Mouse (Mus musculus): ENCODE data around the gene Tbx21. TPM values are rescaled to one million over a fixed set of nuclear protein-coding genes. Genes with fewer than 3 reads are reported as not detected.
A peak's percentile ranks its signal among the peaks of the same experiment; 100 is the strongest.

Tbx21 gene
- polyA plus RNA-seq, 1 experiment from 2014 or later, result 0.37 TPM

- Histone ChIP-seq H3K4me1 (peaks cover 52% of the 10 kb centered on the region), H3K27ac (peak overlapping the region; percentile 80), H3K27me3 (ENCODE audit: poor library complexity, severe bottlenecking) (peaks cover 79% of the 10 kb centered on the region), H3K36me3 (replicated peaks) (no peaks in the 10 kb centered on the region), H3K9me3 (no peaks in the 10 kb centered on the region), H3K4me3 (peak overlapping the region; percentile 64)
- DNase-seq (ENCODE audit: extremely low spot score, low spot score), result no peak
- whole genome bisulfite sequencing, result 4% methylated on average over 32 of the region's 32 CpGs
These were observed 11.7 kb upstream of the Tbx21 start for GRCm38 (mm10) chr11:97126645-97127468.

GRCm38 (mm10) chr11:97124266-97125036 lies 9.3 kb upstream of the Tbx21 start:
- Histone ChIP-seq H3K27ac (no peak overlapping the region), H3K4me1 (peaks cover 69% of the 10 kb centered on the region), H3K36me3 (replicated peaks) (no peaks in the 10 kb centered on the region), H3K9me3 (no peaks in the 10 kb centered on the region), H3K4me3 (no peak overlapping the region), H3K27me3 (ENCODE audit: poor library complexity, severe bottlenecking) (peaks cover 73% of the 10 kb centered on the region)
- no peak for DNase-seq (ENCODE audit: extremely low spot score, low spot score)
- 64% methylated on average over 10 of the region's 10 CpGs for WGBS

GRCm38 (mm10) chr11:97123282-97123890 lies 8.3 kb upstream of the Tbx21 start:
- Histone ChIP-seq H3K4me1 (peaks cover 74% of the 10 kb centered on the region), H3K27ac (0 out of 2 replicates have a peak overlapping the region, but pooled peaks have one; percentile 63), H3K4me3 (peak overlapping the region; percentile 8; the same call in 1 of the 2 replicates), H3K27me3 (ENCODE audit: poor library complexity, severe bottlenecking) (peaks cover 73% of the 10 kb centered on the region), H3K9me3 (no peaks in the 10 kb centered on the region), H3K36me3 (replicated peaks) (no peaks in the 10 kb centered on the region)
- no peak for DNase-seq (ENCODE audit: extremely low spot score, low spot score)
- WGBS, result 24% methylated on average over 11 of the region's 11 CpGs

- H3K4me3 ChIP-seq, result no peak overlapping the region
- peaks cover 73% of the 10 kb centered on the region for H3K27me3 ChIP-seq (ENCODE audit: poor library complexity, severe bottlenecking)
- WGBS, result 55% methylated on average over 3 of the region's 3 CpGs
- DNase-seq (ENCODE audit: extremely low spot score, low spot score), result no peak
- no peaks in the 10 kb centered on the region for H3K9me3 ChIP-seq
- H3K36me3 ChIP-seq (replicated peaks), result no peaks in the 10 kb centered on the region
- H3K27ac ChIP-seq, result peak overlapping the region; percentile 56
- peaks cover 56% of the 10 kb centered on the region for H3K4me1 ChIP-seq
These were observed 5.5 kb upstream of the Tbx21 start for GRCm38 (mm10) chr11:97120641-97121040.

GRCm38 (mm10) chr11:97120221-97120620 lies 5.1 kb upstream of the Tbx21 start:
- no peaks in the 10 kb centered on the region for H3K36me3 ChIP-seq (replicated peaks)
- H3K27me3 ChIP-seq (ENCODE audit: poor library complexity, severe bottlenecking), result peaks cover 73% of the 10 kb centered on the region
- H3K9me3 ChIP-seq, result no peaks in the 10 kb centered on the region
- WGBS, result 55% methylated on average over 10 of the region's 10 CpGs
- H3K4me3 ChIP-seq, result no peak overlapping the region
- peaks cover 56% of the 10 kb centered on the region for H3K4me1 ChIP-seq
- DNase-seq (ENCODE audit: extremely low spot score, low spot score), result no peak
- peak overlapping the region; percentile 25; the same call in 1 of the 2 replicates for H3K27ac ChIP-seq

GRCm38 (mm10) chr11:97115797-97116196 lies 666 bp upstream of the Tbx21 start:
- no peak overlapping the region for H3K27ac ChIP-seq
- peaks cover 90% of the 10 kb centered on the region for H3K27me3 ChIP-seq (ENCODE audit: poor library complexity, severe bottlenecking)
- H3K36me3 ChIP-seq (replicated peaks), result no peaks in the 10 kb centered on the region
- no peaks in the 10 kb centered on the region for H3K9me3 ChIP-seq
- WGBS, result 9% methylated on average over 11 of the region's 11 CpGs
- H3K4me3 ChIP-seq, result peak overlapping the region; percentile 55
- DNase-seq (ENCODE audit: extremely low spot score, low spot score), result no peak
- peaks cover 47% of the 10 kb centered on the region for H3K4me1 ChIP-seq

GRCm38 (mm10) chr11:97112519-97113125 lies 2.5 kb downstream of the Tbx21 start:
- Histone ChIP-seq H3K9me3 (no peaks in the 10 kb centered on the region), H3K4me1 (peaks cover 25% of the 10 kb centered on the region), H3K36me3 (replicated peaks) (no peaks in the 10 kb centered on the region), H3K27me3 (ENCODE audit: poor library complexity, severe bottlenecking) (peaks cover 70% of the 10 kb centered on the region), H3K27ac (no peak overlapping the region), H3K4me3 (no peak overlapping the region)
- WGBS, result 76% methylated on average over 9 of the region's 9 CpGs
- no peak for DNase-seq (ENCODE audit: extremely low spot score, low spot score)

GRCm38 (mm10) chr11:97108976-97109375 lies 6.2 kb downstream of the Tbx21 start:
- H3K9me3 ChIP-seq, result no peaks in the 10 kb centered on the region
- no peaks in the 10 kb centered on the region for H3K36me3 ChIP-seq (replicated peaks)
- WGBS, result 84% methylated on average over 16 of the region's 16 CpGs
- H3K4me1 ChIP-seq, result peaks cover 5% of the 10 kb centered on the region
- no peak overlapping the region for H3K4me3 ChIP-seq
- no peak overlapping the region for H3K27ac ChIP-seq
- DNase-seq (ENCODE audit: extremely low spot score, low spot score), result no peak
- H3K27me3 ChIP-seq (ENCODE audit: poor library complexity, severe bottlenecking), result peaks cover 34% of the 10 kb centered on the region

- Histone ChIP-seq H3K36me3 (replicated peaks) (no peaks in the 10 kb centered on the region), H3K4me1 (peaks cover 1% of the 10 kb centered on the region; the same call in 1 of the 2 replicates), H3K9me3 (no peaks in the 10 kb centered on the region), H3K4me3 (no peak overlapping the region), H3K27me3 (ENCODE audit: poor library complexity, severe bottlenecking) (peaks cover 26% of the 10 kb centered on the region), H3K27ac (no peak overlapping the region)
- DNase-seq (ENCODE audit: extremely low spot score, low spot score), result no peak
- WGBS, result 94% methylated on average over 9 of the region's 9 CpGs
These were observed 11.0 kb downstream of the Tbx21 start for GRCm38 (mm10) chr11:97104091-97104483.

- Histone ChIP-seq H3K36me3 (replicated peaks) (no peaks in the 10 kb centered on the region), H3K27ac (no peak overlapping the region), H3K9me3 (no peaks in the 10 kb centered on the region), H3K27me3 (ENCODE audit: poor library complexity, severe bottlenecking) (peaks cover 30% of the 10 kb centered on the region), H3K4me1 (peaks cover 7% of the 10 kb centered on the region), H3K4me3 (no peak overlapping the region)
- DNase-seq (ENCODE audit: extremely low spot score, low spot score), result no peak
- 93% methylated on average over 10 of the region's 10 CpGs for WGBS
These were observed 11.7 kb downstream of the Tbx21 start for GRCm38 (mm10) chr11:97103163-97104090.

GRCm38 (mm10) chr11:97101722-97102121 lies 13.4 kb downstream of the Tbx21 start:
- Histone ChIP-seq H3K9me3 (no peaks in the 10 kb centered on the region), H3K4me1 (peaks cover 7% of the 10 kb centered on the region), H3K27me3 (ENCODE audit: poor library complexity, severe bottlenecking) (peaks cover 47% of the 10 kb centered on the region), H3K36me3 (replicated peaks) (no peaks in the 10 kb centered on the region), H3K4me3 (no peak overlapping the region), H3K27ac (no peak overlapping the region)
- DNase-seq (ENCODE audit: extremely low spot score, low spot score), result peak; percentile 50
- 21% methylated on average over 9 of the region's 9 CpGs for WGBS

All from forebrain, embryonic 10.5 days (tissue).